Mouse (Mus musculus) kidney, postnatal 10 days (tissue): ENCODE results near the gene Dyrk1b.
"Not testable (repeated sequence)": the region's sequence is repeated elsewhere in the genome, so short reads cannot be mapped to it uniquely, and the experiment has no call there.

Experiments used
- DNase-seq: peaks from one replicate; pipeline ENCODE4 v3.0.0; 2021; ENCODE audit warnings: mixed read lengths

Dyrk1b gene

GRCm38 (mm10) chr7:28196528-28196927 is 17.3 kb downstream of the Dyrk1b start:
- no peak for DNase-seq

GRCm38 (mm10) chr7:28199054-28199453 is 19.8 kb downstream of the Dyrk1b start:
- no peak for DNase-seq

- peak; percentile 70 for DNase-seq
Measured at GRCm38 (mm10) chr7:28203207-28204108, 24.2 kb downstream of the Dyrk1b start.

GRCm38 (mm10) chr7:28206044-28206600 is 26.9 kb downstream of the Dyrk1b start:
- peak; percentile 57 for DNase-seq

- no peak for DNase-seq
Measured at GRCm38 (mm10) chr7:28208396-28208987, 29.2 kb downstream of the Dyrk1b start.

- DNase-seq: peak; percentile 81
Measured at GRCm38 (mm10) chr7:28208988-28209508, 29.8 kb downstream of the Dyrk1b start.

GRCm38 (mm10) chr7:28210731-28211130 is 31.5 kb downstream of the Dyrk1b start:
- DNase-seq: no peak

- DNase-seq: peak; percentile 83
Measured at GRCm38 (mm10) chr7:28214142-28214541, 34.9 kb downstream of the Dyrk1b start.

GRCm38 (mm10) chr7:28215950-28216349 is 36.7 kb downstream of the Dyrk1b start:
- not testable (repeated sequence) for DNase-seq

GRCm38 (mm10) chr7:28217811-28218210 is 38.5 kb downstream of the Dyrk1b start:
- not testable (repeated sequence) for DNase-seq

GRCm38 (mm10) chr7:28218951-28219740 is 39.9 kb downstream of the Dyrk1b start:
- peak; percentile 66 for DNase-seq

- not testable (repeated sequence) for DNase-seq
Measured at GRCm38 (mm10) chr7:28226836-28227235, 47.6 kb downstream of the Dyrk1b start.

GRCm38 (mm10) chr7:28227421-28227820 is 48.2 kb downstream of the Dyrk1b start:
- DNase-seq: not testable (repeated sequence)
